Mouse (Mus musculus): ENCODE data around the gene Lcat.

Lcat gene

GRCm38 (mm10) chr8:105942542-105942941 lies 640 bp downstream of the Lcat start:
- DNase-seq (ENCODE audit: low spot score) = no peak

GRCm38 (mm10) chr8:105942026-105942425 lies 1.2 kb downstream of the Lcat start:
- no peak for DNase-seq (ENCODE audit: low spot score)

- peak; percentile 70 for DNase-seq (ENCODE audit: low spot score)
Measured at GRCm38 (mm10) chr8:105938306-105938669, 4.9 kb downstream of the Lcat start, which contains the start of gene Psmb10. Gene Psmb10, minus strand, starts transcription at chr8:105938444.

GRCm38 (mm10) chr8:105937496-105938305 lies 5.5 kb downstream of the Lcat start:
- peak; percentile 63 for DNase-seq (ENCODE audit: low spot score)

GRCm38 (mm10) chr8:105936866-105937475 lies 6.2 kb downstream of the Lcat start:
- peak; percentile 89 for DNase-seq (ENCODE audit: low spot score)

GRCm38 (mm10) chr8:105935863-105936603 lies 7.1 kb downstream of the Lcat start:
- no peak for DNase-seq (ENCODE audit: low spot score)

- no peak for DNase-seq (ENCODE audit: low spot score)
Measured at GRCm38 (mm10) chr8:105935105-105935504, 8.1 kb downstream of the Lcat start.

- DNase-seq (ENCODE audit: low spot score) = no peak
Measured at GRCm38 (mm10) chr8:105933762-105934161, 9.4 kb downstream of the Lcat start, which contains the start of gene Ctrl. Gene Ctrl, minus strand, starts transcription at chr8:105933862.

GRCm38 (mm10) chr8:105932525-105932924 lies 10.7 kb downstream of the Lcat start:
- DNase-seq (ENCODE audit: low spot score) = no peak

GRCm38 (mm10) chr8:105931271-105931670 lies 11.9 kb downstream of the Lcat start:
- no peak for DNase-seq (ENCODE audit: low spot score)

GRCm38 (mm10) chr8:105930602-105931001 lies 12.6 kb downstream of the Lcat start:
- DNase-seq (ENCODE audit: low spot score) = peak; percentile 80

GRCm38 (mm10) chr8:105925123-105925522 lies 18.1 kb downstream of the Lcat start:
- no peak for DNase-seq (ENCODE audit: low spot score)

- DNase-seq (ENCODE audit: low spot score) = no peak
Measured at GRCm38 (mm10) chr8:105919390-105919789, 23.8 kb downstream of the Lcat start.

GRCm38 (mm10) chr8:105900941-105901616 lies 42.1 kb downstream of the Lcat start:
- DNase-seq (ENCODE audit: low spot score) = no peak

GRCm38 (mm10) chr8:105900180-105900940 lies 42.8 kb downstream of the Lcat start, which contains the start of gene Pskh1:
Gene Pskh1, plus strand, starts transcription at chr8:105900441.
- peak; percentile 95 for DNase-seq (ENCODE audit: low spot score)

- no peak for DNase-seq (ENCODE audit: low spot score)
Measured at GRCm38 (mm10) chr8:105897801-105898480, 45.2 kb downstream of the Lcat start.

- peak; percentile 92 for DNase-seq (ENCODE audit: low spot score)
Measured at GRCm38 (mm10) chr8:105893339-105893738, 49.8 kb downstream of the Lcat start, which contains the start of gene Nrn1l. Gene Nrn1l, plus strand, starts transcription at chr8:105893567.

GRCm38 (mm10) chr8:105892432-105892831 lies 50.8 kb downstream of the Lcat start:
- DNase-seq (ENCODE audit: low spot score) = peak; percentile 48

GRCm38 (mm10) chr8:105890870-105891269 lies 52.3 kb downstream of the Lcat start:
- DNase-seq (ENCODE audit: low spot score) = no peak

GRCm38 (mm10) chr8:105889756-105890465 lies 53.3 kb downstream of the Lcat start:
- no peak for DNase-seq (ENCODE audit: low spot score)
